Mouse (Mus musculus) C2C12 (cell line): ENCODE data around the gene Nek8. TPM values are rescaled to one million over a fixed set of nuclear protein-coding genes. Genes with fewer than 3 reads are reported as not detected.
"Not testable (repeated sequence)": the region's sequence is repeated elsewhere in the genome, so short reads cannot be mapped to it uniquely, and the experiment has no call there.

Experiments used
- H3K27me3 ChIP-seq: one replicate; pipeline ENCODE4 v1.6.1; 2011; ENCODE audit not compliant: control insufficient read depth, insufficient read depth, insufficient read length
- H3K36me3 ChIP-seq: one replicate; pipeline ENCODE4 v1.6.1; 2011; ENCODE audit not compliant: control insufficient read depth, insufficient read depth
- H3K4me3 ChIP-seq: one replicate; pipeline ENCODE4 v1.5.1; 2011; ENCODE audit warnings: mild to moderate bottlenecking, control low read depth; ENCODE audit not compliant: poor library complexity, insufficient read depth, severe bottlenecking
- H3K79me2 ChIP-seq: one replicate; pipeline ENCODE4 v1.6.1; 2011; ENCODE audit not compliant: control insufficient read depth, insufficient read depth
- H3K79me3 ChIP-seq: one replicate; pipeline ENCODE4 v1.6.1; 2011; ENCODE audit warnings: low read depth, control low read depth
- H3ac ChIP-seq: one replicate; pipeline ENCODE3; 2011; ENCODE audit warnings: low read depth; ENCODE audit not compliant: control insufficient read depth, insufficient read length
- CEBPB ChIP-seq: IDR thresholded peaks from one replicate; pipeline ENCODE4 v1.6.1; 2011; ENCODE audit warnings: low read depth, mild to moderate bottlenecking, control low read depth, moderate library complexity
- CTCF ChIP-seq: IDR thresholded peaks from one replicate; pipeline ENCODE4 v1.5.1; 2011; ENCODE audit not compliant: control insufficient read depth, insufficient read depth, insufficient read length
- FOSL1 ChIP-seq: IDR thresholded peaks from one replicate; pipeline ENCODE4 v1.8.0; 2011; ENCODE audit warnings: mild to moderate bottlenecking, low read length; ENCODE audit not compliant: poor library complexity, insufficient read depth, severe bottlenecking
- MAX ChIP-seq: IDR thresholded peaks from one replicate; pipeline ENCODE4 v1.6.1; 2011; ENCODE audit warnings: mild to moderate bottlenecking, control low read depth
- MYOD1 ChIP-seq: IDR thresholded peaks from one replicate; pipeline ENCODE4 v1.6.1; 2011; ENCODE audit warnings: low read depth; ENCODE audit not compliant: control insufficient read depth, insufficient read length
- MYOG ChIP-seq: IDR thresholded peaks from one replicate; pipeline ENCODE4 v1.6.1; 2011; ENCODE audit not compliant: control insufficient read depth, insufficient read length; ENCODE audit errors: extremely low read depth
- USF1 ChIP-seq: IDR thresholded peaks from one replicate; pipeline ENCODE4 v1.6.1; 2011; ENCODE audit warnings: low read depth, mild to moderate bottlenecking, control low read depth, moderate library complexity
- polyA plus RNA-seq: library from polyadenylated mRNA; unstranded; fragments of >200 nt; fragmentation: generic; extraction: Trizol; gene quantifications from one replicate; pipeline ENCODE4 v1.2.1, GENCODE M21; 2012; ENCODE audit warnings: missing spikeins

Gene Nek8
- polyA plus RNA-seq, 1 experiment: 8.9 TPM

DNA sequence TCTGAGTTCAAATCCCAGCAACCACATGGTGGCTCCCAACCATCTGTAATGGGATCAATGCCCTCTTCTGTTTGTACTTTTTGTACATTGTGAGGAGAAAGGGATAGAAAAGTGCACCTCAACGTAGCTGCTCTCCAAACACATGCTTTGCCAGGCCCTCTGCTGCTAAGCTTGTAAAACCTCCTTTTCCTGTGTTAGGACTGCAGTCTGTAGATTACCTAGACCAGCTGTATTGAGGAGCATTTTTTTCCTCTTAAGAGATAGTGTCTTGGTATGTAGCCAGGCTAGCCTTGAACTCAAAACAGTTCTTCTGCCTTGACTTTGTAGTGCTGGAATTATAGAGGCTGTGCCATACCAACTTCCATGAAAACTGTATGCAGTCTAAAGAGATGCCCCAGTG is 40.3 kb downstream of the Nek8 start:
- H3ac ChIP-seq: no peak overlapping the region
- H3K4me3 ChIP-seq: no peak overlapping the region
- no peaks in the 10 kb centered on the region for H3K36me3 ChIP-seq
- peaks cover 66% of the 10 kb centered on the region for H3K79me3 ChIP-seq
- TF ChIP-seq CEBPB: no peak
- TF ChIP-seq CTCF: no peak
- TF ChIP-seq USF1: no peak
- no peak for TF ChIP-seq MYOG
- TF ChIP-seq FOSL1: no peak
- TF ChIP-seq MAX: no peak
- no peak for TF ChIP-seq MYOD1
- H3K27me3 ChIP-seq: no peaks in the 10 kb centered on the region
- peaks cover 99% of the 10 kb centered on the region for H3K79me2 ChIP-seq

- not testable (repeated sequence) for H3K27me3 ChIP-seq, H3K36me3 ChIP-seq, H3K4me3 ChIP-seq, H3ac ChIP-seq
- Histone ChIP-seq H3K79me3 (peaks cover 69% of the 10 kb centered on the region), H3K79me2 (peaks cover 99% of the 10 kb centered on the region)
These were observed 41.2 kb downstream of the Nek8 start for GRCm38 (mm10) chr11:78135314-78135713.

GRCm38 (mm10) chr11:78134344-78134743 is 42.1 kb downstream of the Nek8 start:
- H3K79me2 ChIP-seq: peaks cover 99% of the 10 kb centered on the region
- no peak for TF ChIP-seq MAX
- TF ChIP-seq MYOG: no peak
- no peak for TF ChIP-seq CEBPB
- no peak for TF ChIP-seq MYOD1
- no peak for TF ChIP-seq CTCF
- no peak for TF ChIP-seq FOSL1
- no peak for TF ChIP-seq USF1
- H3K4me3 ChIP-seq: no peak overlapping the region
- H3K36me3 ChIP-seq: no peaks in the 10 kb centered on the region
- H3K79me3 ChIP-seq: peaks cover 71% of the 10 kb centered on the region
- H3ac ChIP-seq: no peak overlapping the region
- H3K27me3 ChIP-seq: no peaks in the 10 kb centered on the region

GRCm38 (mm10) chr11:78133915-78134314 is 42.6 kb downstream of the Nek8 start:
- H3K79me2 ChIP-seq: peaks cover 99% of the 10 kb centered on the region

GRCm38 (mm10) chr11:78129458-78129857 is 47.0 kb downstream of the Nek8 start:
- TF ChIP-seq CEBPB (no peak), CTCF (no peak), MYOG (no peak), MYOD1 (no peak), USF1 (no peak), FOSL1 (no peak)
- Histone ChIP-seq H3K27me3 (no peaks in the 10 kb centered on the region), H3ac (no peak overlapping the region), H3K79me3 (peaks cover 74% of the 10 kb centered on the region), H3K79me2 (peaks cover 100% of the 10 kb centered on the region), H3K4me3 (no peak overlapping the region), H3K36me3 (peaks cover 4% of the 10 kb centered on the region)

More at GRCm38 (mm10) chr11:78133915-78134314, 42.6 kb downstream of the Nek8 start:
- TF ChIP-seq MAX (no peak), MYOD1 (no peak), CEBPB (no peak), FOSL1 (no peak)
- Histone ChIP-seq H3K79me3 (peaks cover 72% of the 10 kb centered on the region), H3K27me3 (no peaks in the 10 kb centered on the region), H3K36me3 (no peaks in the 10 kb centered on the region), H3ac (no peak overlapping the region), H3K4me3 (no peak overlapping the region)

- Histone ChIP-seq H3K79me2 (peaks cover 100% of the 10 kb centered on the region), H3ac (no peak overlapping the region), H3K27me3 (no peaks in the 10 kb centered on the region), H3K79me3 (peaks cover 79% of the 10 kb centered on the region), H3K36me3 (peaks cover 4% of the 10 kb centered on the region), H3K4me3 (no peak overlapping the region)
- no peak for TF ChIP-seq CEBPB
- TF ChIP-seq MYOG: no peak
- no peak for TF ChIP-seq FOSL1
- no peak for TF ChIP-seq USF1
- TF ChIP-seq MAX: no peak
- no peak for TF ChIP-seq MYOD1
- TF ChIP-seq CTCF: no peak
These were observed 49.7 kb downstream of the Nek8 start for GRCm38 (mm10) chr11:78126739-78127138.
